Mouse (Mus musculus) bone marrow macrophage, adult 2 months (primary cell): ENCODE measurements around the gene Ano4. TPM values are rescaled to one million over a fixed set of nuclear protein-coding genes. Genes with fewer than 3 reads are reported as not detected.

Experiments used
- H3K27ac ChIP-seq: 2 replicates; pipeline ENCODE4 v1.5.1; 2012; ENCODE audit warnings: low read depth, low read length; ENCODE audit not compliant: insufficient read depth
- H3K4me1 ChIP-seq: 2 replicates; pipeline ENCODE4 v1.6.1; 2012; ENCODE audit warnings: low read length; ENCODE audit not compliant: control insufficient read depth, insufficient read depth
- H3K4me3 ChIP-seq: 2 replicates; pipeline ENCODE4 v1.5.1; 2012; ENCODE audit warnings: mild to moderate bottlenecking, low read length, moderate library complexity; ENCODE audit not compliant: insufficient read depth
- CTCF ChIP-seq: IDR thresholded peaks from 2 replicates; pipeline ENCODE4 v1.5.1; 2012; ENCODE audit warnings: low read depth, mild to moderate bottlenecking, low read length, moderate library complexity
- POLR2A ChIP-seq: IDR thresholded peaks from 2 replicates; pipeline ENCODE4 v1.6.1; 2012; ENCODE audit warnings: mild to moderate bottlenecking, low read depth, low read length, borderline replicate concordance
- polyA plus RNA-seq: library from polyadenylated mRNA; stranded (reverse); fragments of >200 nt; gene quantifications from 2 replicates; pipeline ENCODE4 v1.2.4, GENCODE M21; 2012; ENCODE audit not compliant: missing spikeins, insufficient read depth, insufficient read length

The Ano4 gene
- polyA plus RNA-seq, 1 experiment = not detected

- TF ChIP-seq POLR2A = no peak
- no peak for TF ChIP-seq CTCF
- H3K4me1 ChIP-seq = no peaks in the 10 kb centered on the region
- no peak overlapping the region for H3K4me3 ChIP-seq
- H3K27ac ChIP-seq = no peak overlapping the region
Measured at GRCm38 (mm10) chr10:88978932-88979331, 365.6 kb downstream of the Ano4 start.

GRCm38 (mm10) chr10:88970951-88971725, 373.4 kb downstream of the Ano4 start:
- H3K27ac ChIP-seq = no peak overlapping the region
- no peaks in the 10 kb centered on the region for H3K4me1 ChIP-seq
- no peak for TF ChIP-seq POLR2A
- no peak for TF ChIP-seq CTCF
- no peak overlapping the region for H3K4me3 ChIP-seq

- TF ChIP-seq CTCF (no peak), POLR2A (no peak)
- H3K27ac ChIP-seq = no peak overlapping the region
- no peak overlapping the region for H3K4me3 ChIP-seq
- H3K4me1 ChIP-seq = no peaks in the 10 kb centered on the region
Measured at GRCm38 (mm10) chr10:88968586-88968985, 376.0 kb downstream of the Ano4 start.

GRCm38 (mm10) chr10:88960791-88961190, 383.8 kb downstream of the Ano4 start:
- Histone ChIP-seq H3K4me1 (no peaks in the 10 kb centered on the region), H3K27ac (no peak overlapping the region), H3K4me3 (no peak overlapping the region)
- no peak for TF ChIP-seq POLR2A
- no peak for TF ChIP-seq CTCF

- H3K4me1 ChIP-seq = no peaks in the 10 kb centered on the region
- no peak overlapping the region for H3K4me3 ChIP-seq
- no peak for TF ChIP-seq CTCF
- no peak for TF ChIP-seq POLR2A
- H3K27ac ChIP-seq = no peak overlapping the region
Measured at GRCm38 (mm10) chr10:88950297-88950653, 394.3 kb downstream of the Ano4 start.

- no peaks in the 10 kb centered on the region for H3K4me1 ChIP-seq
- no peak for TF ChIP-seq POLR2A
- TF ChIP-seq CTCF = no peak
- no peak overlapping the region for H3K27ac ChIP-seq
- H3K4me3 ChIP-seq = no peak overlapping the region
Measured at GRCm38 (mm10) chr10:88949649-88950296, 394.8 kb downstream of the Ano4 start.

Other genes with a start within 250 kb of the Ano4 start
- gene Gas2l3, start 99.2 kb upstream of the Ano4 start, polyA plus RNA-seq = 47.6 and 48.2 TPM in 2 replicates
- not detected in 2 replicates for gene Nr1h4, start 188.8 kb upstream of the Ano4 start, polyA plus RNA-seq